Mouse (Mus musculus) cortical plate, adult 2 months (tissue): ENCODE data around the gene Mak.

Source experiments
- CTCF ChIP-seq: fragments of 200-500 bp; IDR thresholded peaks from 2 replicates; pipeline ENCODE4 v1.5.1; 2011; ENCODE audit warnings: mild to moderate bottlenecking, control low read depth, low read length; ENCODE audit not compliant: insufficient read depth; ENCODE audit errors: extremely low read depth
- POLR2A ChIP-seq: fragments of 200-500 bp; IDR thresholded peaks from 2 replicates; pipeline ENCODE4 v1.6.1; 2011; ENCODE audit warnings: mild to moderate bottlenecking, low read length, control low read depth; ENCODE audit not compliant: insufficient read depth; ENCODE audit errors: extremely low read depth

DNA sequence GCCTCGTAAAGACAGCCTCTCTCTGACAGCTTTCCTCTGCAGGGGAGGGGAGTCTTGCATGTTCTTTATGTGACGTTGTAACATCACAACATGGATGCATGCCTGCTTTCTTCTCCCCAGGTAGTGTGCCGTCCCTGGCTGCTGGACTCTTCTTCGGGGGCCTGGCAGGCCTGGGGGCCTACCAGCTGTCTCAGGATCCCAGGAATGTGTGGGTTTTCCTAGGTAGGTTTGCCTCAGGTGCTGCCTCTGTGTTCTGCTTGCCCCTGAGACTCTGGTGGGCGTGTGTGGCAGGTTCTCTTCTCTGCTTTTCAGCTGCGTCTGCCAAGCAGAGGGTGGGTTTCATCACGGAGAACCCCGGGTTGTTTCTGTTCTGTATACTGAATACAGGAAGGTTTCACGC lies 61.3 kb downstream of the Mak start:
- TF ChIP-seq CTCF, result no peak
- TF ChIP-seq POLR2A, result no peak
